Mouse (Mus musculus): ENCODE results near the gene Serpinf1. TPM values are rescaled to one million over a fixed set of nuclear protein-coding genes. Genes with fewer than 3 reads are reported as not detected.

Serpinf1 gene
- polyA plus RNA-seq (2015; fragmentation: Nextera tagmentation; extraction: Ambion mirVana), result 60.2 and 72.8 TPM in 2 replicates

GRCm38 (mm10) chr11:75422013-75422792, at the start of gene Serpinf1:
Serpinf1 (minus strand) TSS chr11:75422701.
- no peak within 1 kb of the TSS for H3K27ac ChIP-seq (ENCODE audit: low read length)
- H3K9me3 ChIP-seq (replicated peaks; ENCODE audit: control insufficient read depth, low read length), result no peaks in the 10 kb centered on the region
- no peaks in the 10 kb centered on the region for H3K36me3 ChIP-seq (ENCODE audit: control insufficient read depth, insufficient read depth, low read length)
- H3K4me1 ChIP-seq (ENCODE audit: control insufficient read depth, insufficient read depth, low read length), result peaks cover 5% of the 10 kb centered on the region; the same call in 1 of the 2 replicates
- H3K4me3 ChIP-seq (replicated peaks; ENCODE audit: low read length), result peak within 1 kb of the TSS; percentile 35
- 36% methylated on average over 10 of the region's 10 CpGs for WGBS
- H3K4me2 ChIP-seq (ENCODE audit: low read depth, low read length), result peak within 1 kb of the TSS; percentile 43
- peak; percentile 21; the same call in 1 of the 2 replicates for ATAC-seq (ENCODE audit: insufficient read depth, low FRiP score)
- H3K9ac ChIP-seq (ENCODE audit: low read length), result peak within 1 kb of the TSS; percentile 53
- H3K27me3 ChIP-seq (ENCODE audit: control insufficient read depth, insufficient read depth, low read length), result no peaks in the 10 kb centered on the region

- Histone ChIP-seq H3K4me2 (ENCODE audit: low read depth, low read length) (no peak overlapping the region), H3K4me1 (ENCODE audit: control insufficient read depth, insufficient read depth, low read length) (peaks cover 8% of the 10 kb centered on the region), H3K4me3 (replicated peaks; ENCODE audit: low read length) (no peak overlapping the region), H3K27ac (ENCODE audit: low read length) (no peak overlapping the region), H3K9ac (ENCODE audit: low read length) (no peak overlapping the region), H3K9me3 (replicated peaks; ENCODE audit: control insufficient read depth, low read length) (no peaks in the 10 kb centered on the region), H3K27me3 (ENCODE audit: control insufficient read depth, insufficient read depth, low read length) (no peaks in the 10 kb centered on the region), H3K36me3 (ENCODE audit: control insufficient read depth, insufficient read depth, low read length) (0 out of 2 replicates have a peak, but pooled peaks cover under 1% of the 10 kb centered on the region)
- no peak for ATAC-seq (ENCODE audit: insufficient read depth, low FRiP score)
- WGBS, result 80% methylated on average over 3 of the region's 3 CpGs
These were observed 48.2 kb upstream of the Serpinf1 start for GRCm38 (mm10) chr11:75470675-75471074.

GRCm38 (mm10) chr11:75469261-75469660, 46.8 kb upstream of the Serpinf1 start:
- Histone ChIP-seq H3K4me3 (replicated peaks; ENCODE audit: low read length) (no peak overlapping the region), H3K9me3 (replicated peaks; ENCODE audit: control insufficient read depth, low read length) (no peaks in the 10 kb centered on the region), H3K36me3 (ENCODE audit: control insufficient read depth, insufficient read depth, low read length) (0 out of 2 replicates have a peak, but pooled peaks cover 5% of the 10 kb centered on the region), H3K27ac (ENCODE audit: low read length) (no peak overlapping the region), H3K27me3 (ENCODE audit: control insufficient read depth, insufficient read depth, low read length) (no peaks in the 10 kb centered on the region), H3K9ac (ENCODE audit: low read length) (no peak overlapping the region), H3K4me2 (ENCODE audit: low read depth, low read length) (no peak overlapping the region), H3K4me1 (ENCODE audit: control insufficient read depth, insufficient read depth, low read length) (peaks cover 8% of the 10 kb centered on the region)
- WGBS, result 93% methylated on average over 4 of the region's 4 CpGs
- no peak for ATAC-seq (ENCODE audit: insufficient read depth, low FRiP score)

DNA sequence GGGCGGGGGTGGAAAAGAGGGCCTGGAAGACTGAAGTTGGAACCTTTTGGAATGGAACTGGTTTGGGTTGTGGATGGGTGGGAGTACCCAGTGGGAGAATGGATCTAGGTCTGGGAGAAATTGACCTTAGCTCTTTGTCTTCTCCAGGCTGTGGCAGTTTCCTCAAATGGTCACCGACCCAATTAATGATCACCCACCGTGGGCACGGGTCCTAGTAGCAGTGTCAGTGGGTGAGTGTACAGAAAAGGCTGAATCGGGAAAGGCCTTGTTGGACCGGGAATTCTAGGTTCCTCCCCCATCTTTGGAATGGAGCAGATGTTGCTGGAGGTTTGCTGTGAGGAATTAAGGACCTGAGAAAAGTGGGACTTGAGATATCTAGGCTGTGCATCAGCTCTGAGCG, 45.9 kb upstream of the Serpinf1 start:
- Histone ChIP-seq H3K4me1 (ENCODE audit: control insufficient read depth, insufficient read depth, low read length) (peaks cover 13% of the 10 kb centered on the region), H3K27ac (ENCODE audit: low read length) (peak overlapping the region; percentile 17; the same call in 1 of the 2 replicates), H3K4me3 (replicated peaks; ENCODE audit: low read length) (peak overlapping the region; percentile 59), H3K9ac (ENCODE audit: low read length) (peak overlapping the region; percentile 82), H3K4me2 (ENCODE audit: low read depth, low read length) (peak overlapping the region; percentile 87), H3K36me3 (ENCODE audit: control insufficient read depth, insufficient read depth, low read length) (0 out of 2 replicates have a peak, but pooled peaks cover 5% of the 10 kb centered on the region), H3K9me3 (replicated peaks; ENCODE audit: control insufficient read depth, low read length) (no peaks in the 10 kb centered on the region), H3K27me3 (ENCODE audit: control insufficient read depth, insufficient read depth, low read length) (no peaks in the 10 kb centered on the region)
- 56% methylated on average over 7 of the region's 7 CpGs for WGBS
- no peak for ATAC-seq (ENCODE audit: insufficient read depth, low FRiP score)

DNA sequence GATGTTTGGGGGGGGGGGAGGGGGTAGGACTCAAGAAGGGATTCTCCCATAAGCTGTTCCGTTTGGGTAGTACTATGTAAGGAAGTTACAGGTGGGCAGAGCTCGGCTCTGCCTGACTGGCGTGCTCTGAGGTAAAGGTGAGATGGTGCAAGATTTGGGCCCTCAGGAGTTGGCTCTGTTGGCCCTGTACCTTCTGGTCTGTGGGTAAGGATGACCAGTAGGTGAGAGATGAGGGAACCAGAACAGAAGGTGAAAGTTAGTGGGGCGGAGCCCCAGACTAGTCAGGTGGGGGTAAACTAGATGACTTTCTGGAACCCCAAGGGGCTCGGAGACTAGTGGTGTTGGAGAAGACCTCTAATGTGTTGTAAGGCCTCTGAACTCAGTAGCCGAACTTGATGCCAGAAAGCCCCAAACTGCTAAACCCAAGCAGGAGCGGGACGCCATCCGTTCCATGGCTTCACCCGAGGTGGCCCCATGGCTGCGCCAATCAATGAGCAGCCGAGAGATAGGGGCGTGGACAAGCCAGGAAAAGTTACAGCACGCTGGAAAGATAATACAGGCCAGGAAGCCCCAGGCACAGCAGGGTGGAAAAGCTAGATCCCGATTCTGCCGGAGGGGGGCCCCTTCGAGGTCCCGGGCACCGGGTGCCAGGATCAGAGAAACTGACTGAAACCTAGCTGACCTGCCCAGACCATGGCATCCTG, 45.2 kb upstream of the Serpinf1 start:
- 0 out of 2 replicates have a peak, but pooled peaks cover 5% of the 10 kb centered on the region for H3K36me3 ChIP-seq (ENCODE audit: control insufficient read depth, insufficient read depth, low read length)
- H3K9ac ChIP-seq (ENCODE audit: low read length), result peak overlapping the region; percentile 82
- peak; percentile 77 for ATAC-seq (ENCODE audit: insufficient read depth, low FRiP score)
- H3K27ac ChIP-seq (ENCODE audit: low read length), result peak overlapping the region; percentile 17; the same call in 1 of the 2 replicates
- H3K9me3 ChIP-seq (replicated peaks; ENCODE audit: control insufficient read depth, low read length), result no peaks in the 10 kb centered on the region
- H3K4me1 ChIP-seq (ENCODE audit: control insufficient read depth, insufficient read depth, low read length), result peaks cover 20% of the 10 kb centered on the region
- WGBS, result 17% methylated on average over 19 of the region's 19 CpGs
- H3K27me3 ChIP-seq (ENCODE audit: control insufficient read depth, insufficient read depth, low read length), result no peaks in the 10 kb centered on the region
- H3K4me3 ChIP-seq (replicated peaks; ENCODE audit: low read length), result peak overlapping the region; percentile 59
- H3K4me2 ChIP-seq (ENCODE audit: low read depth, low read length), result peak overlapping the region; percentile 87

DNA sequence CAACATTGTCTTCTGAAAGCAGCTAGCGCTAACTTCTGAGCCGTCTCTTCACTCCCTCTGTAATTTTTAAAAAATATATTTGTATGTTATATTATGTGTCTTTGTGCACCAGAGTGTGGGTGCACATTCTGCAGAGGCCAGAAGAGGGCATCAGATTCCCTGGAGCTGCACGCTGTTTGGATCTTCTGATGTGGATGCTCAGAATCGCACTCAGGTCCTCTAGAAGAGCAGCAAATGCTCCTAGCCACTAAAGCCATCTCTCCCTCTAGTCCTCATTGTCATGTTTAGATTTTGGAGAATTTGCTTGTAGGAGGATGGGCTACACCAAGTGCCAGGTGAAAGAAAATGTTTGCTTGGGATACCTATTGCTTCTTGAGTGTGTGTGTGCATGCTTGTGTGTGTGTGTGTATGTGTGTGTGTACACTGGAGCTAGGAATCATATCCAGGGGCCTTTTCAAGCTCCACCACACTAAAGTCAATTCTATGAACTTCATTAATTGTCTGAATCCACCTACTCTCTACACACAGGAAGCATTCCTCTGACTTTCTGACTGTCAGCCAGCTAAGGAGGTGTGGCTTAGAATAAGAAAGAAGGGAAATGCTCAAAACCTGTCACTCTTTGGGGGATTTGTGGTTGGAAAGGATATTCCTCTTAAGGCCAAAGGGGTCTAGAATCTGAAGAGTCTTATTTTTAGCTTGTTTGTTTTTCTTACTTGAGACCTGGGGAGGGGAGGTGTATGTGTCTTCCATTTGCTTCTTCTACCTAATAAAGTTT, 44.4 kb upstream of the Serpinf1 start:
- H3K4me1 ChIP-seq (ENCODE audit: control insufficient read depth, insufficient read depth, low read length), result peaks cover 25% of the 10 kb centered on the region
- no peak overlapping the region for H3K9ac ChIP-seq (ENCODE audit: low read length)
- H3K9me3 ChIP-seq (replicated peaks; ENCODE audit: control insufficient read depth, low read length), result no peaks in the 10 kb centered on the region
- H3K36me3 ChIP-seq (ENCODE audit: control insufficient read depth, insufficient read depth, low read length), result 0 out of 2 replicates have a peak, but pooled peaks cover 5% of the 10 kb centered on the region
- H3K4me3 ChIP-seq (replicated peaks; ENCODE audit: low read length), result no peak overlapping the region
- no peak overlapping the region for H3K4me2 ChIP-seq (ENCODE audit: low read depth, low read length)
- H3K27ac ChIP-seq (ENCODE audit: low read length), result no peak overlapping the region
- no peaks in the 10 kb centered on the region for H3K27me3 ChIP-seq (ENCODE audit: control insufficient read depth, insufficient read depth, low read length)
- 96% methylated on average over 4 of the region's 4 CpGs for WGBS
- ATAC-seq (ENCODE audit: insufficient read depth, low FRiP score), result no peak

- no peak for ATAC-seq (ENCODE audit: insufficient read depth, low FRiP score)
- H3K4me2 ChIP-seq (ENCODE audit: low read depth, low read length), result no peak overlapping the region
- no peak overlapping the region for H3K4me3 ChIP-seq (replicated peaks; ENCODE audit: low read length)
- H3K27ac ChIP-seq (ENCODE audit: low read length), result no peak overlapping the region
- H3K4me1 ChIP-seq (ENCODE audit: control insufficient read depth, insufficient read depth, low read length), result peaks cover 28% of the 10 kb centered on the region
- no peaks in the 10 kb centered on the region for H3K27me3 ChIP-seq (ENCODE audit: control insufficient read depth, insufficient read depth, low read length)
- H3K9me3 ChIP-seq (replicated peaks; ENCODE audit: control insufficient read depth, low read length), result no peaks in the 10 kb centered on the region
- 0 out of 2 replicates have a peak, but pooled peaks cover 5% of the 10 kb centered on the region for H3K36me3 ChIP-seq (ENCODE audit: control insufficient read depth, insufficient read depth, low read length)
- no peak overlapping the region for H3K9ac ChIP-seq (ENCODE audit: low read length)
- 78% methylated on average over 6 of the region's 6 CpGs for WGBS
These were observed 42.5 kb upstream of the Serpinf1 start for GRCm38 (mm10) chr11:75465051-75465450.

DNA sequence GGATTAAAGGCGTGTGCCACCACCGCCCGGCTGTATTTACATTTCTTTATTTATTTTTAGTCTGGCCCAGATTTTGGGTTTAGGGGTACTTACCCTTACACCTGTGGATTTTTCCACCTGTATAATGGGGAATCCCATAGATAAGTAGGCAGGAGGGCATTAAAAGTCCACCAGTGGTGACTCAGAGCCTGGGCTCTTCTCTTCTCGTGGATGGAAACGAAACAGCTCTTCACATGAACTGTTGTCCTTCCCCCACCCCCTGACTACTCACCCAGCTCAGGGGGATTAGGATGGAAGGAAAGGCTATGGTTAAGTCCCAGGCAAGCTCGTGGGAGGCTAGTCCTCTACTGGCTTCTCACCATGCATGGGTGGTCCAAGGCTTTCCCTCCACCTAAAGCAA, 41.9 kb upstream of the Serpinf1 start:
- 86% methylated on average over 6 of the region's 6 CpGs for WGBS

More for the DNA sequence above, 41.9 kb upstream of the Serpinf1 start:
- H3K4me2 ChIP-seq (ENCODE audit: low read depth, low read length), result no peak overlapping the region
- H3K9me3 ChIP-seq (replicated peaks; ENCODE audit: control insufficient read depth, low read length), result no peaks in the 10 kb centered on the region
- H3K27ac ChIP-seq (ENCODE audit: low read length), result no peak overlapping the region
- no peak overlapping the region for H3K9ac ChIP-seq (ENCODE audit: low read length)
- peaks cover 34% of the 10 kb centered on the region for H3K4me1 ChIP-seq (ENCODE audit: control insufficient read depth, insufficient read depth, low read length)
- no peak for ATAC-seq (ENCODE audit: insufficient read depth, low FRiP score)
- no peaks in the 10 kb centered on the region for H3K27me3 ChIP-seq (ENCODE audit: control insufficient read depth, insufficient read depth, low read length)
- H3K4me3 ChIP-seq (replicated peaks; ENCODE audit: low read length), result no peak overlapping the region
- H3K36me3 ChIP-seq (ENCODE audit: control insufficient read depth, insufficient read depth, low read length), result 0 out of 2 replicates have a peak, but pooled peaks cover 5% of the 10 kb centered on the region
